Mouse (Mus musculus) CH12.LX (cell line): ENCODE results near the gene Rph3al. TPM values are rescaled to one million over a fixed set of nuclear protein-coding genes. Genes with fewer than 3 reads are reported as not detected.

Experiments
- DNase-seq: peaks from one replicate; pipeline ENCODE4 v3.0.0-alpha.2; 2013; ENCODE audit errors: extremely low read depth
- H3K27ac ChIP-seq: 2 replicates; pipeline ENCODE4 v1.5.1; 2012; ENCODE audit warnings: low read depth, mild to moderate bottlenecking, control low read depth, moderate library complexity; ENCODE audit not compliant: insufficient read depth
- H3K27me3 ChIP-seq: replicated peaks from 2 replicates; pipeline ENCODE3; 2012; ENCODE audit warnings: inconsistent platforms
- H3K36me3 ChIP-seq, 2 experiments: replicated peaks in 1 of 2; 2 replicates each; pipeline versions ENCODE3 to v1.6.1; 2012; ENCODE audit warnings: inconsistent platforms in 1 of 2, low read length in 1 of 2, mild to moderate bottlenecking in 1 of 2, mixed read lengths in 1 of 2, moderate library complexity in 1 of 2; ENCODE audit not compliant: control insufficient read depth in 1 of 2, insufficient read depth in 1 of 2
- H3K4me1 ChIP-seq, 2 experiments: 2 replicates each; pipeline ENCODE4 v1.6.1; 2012; ENCODE audit warnings: inconsistent platforms in 1 of 2, moderate library complexity in 1 of 2; ENCODE audit not compliant: insufficient read depth in 2 of 2, control insufficient read depth in 1 of 2
- H3K4me2 ChIP-seq: 2 replicates; pipeline ENCODE4 v1.6.1; 2012; ENCODE audit warnings: low read depth, mild to moderate bottlenecking, control low read depth; ENCODE audit not compliant: poor library complexity, insufficient read depth, severe bottlenecking
- H3K4me3 ChIP-seq, 3 experiments: fragments of 150-350 bp in 1 of 3; sonication (generic) in 1 of 3; replicated peaks in 1 of 3; 2 replicates each; pipeline versions ENCODE3 to v1.5.1; 2011 to 2012; ENCODE audit warnings: low read depth in 2 of 3, low read length in 2 of 3, mild to moderate bottlenecking in 2 of 3, moderate library complexity in 2 of 3, control low read depth in 1 of 3, improper control_type of control experiment in 1 of 3, inconsistent platforms in 1 of 3, mixed read lengths in 1 of 3; ENCODE audit not compliant: poor library complexity in 1 of 3
- H3K79me2 ChIP-seq: replicated peaks from 2 replicates; pipeline ENCODE4 v1.6.1; 2012; ENCODE audit warnings: mild to moderate bottlenecking, moderate library complexity; ENCODE audit not compliant: control insufficient read depth, poor library complexity, insufficient read depth, severe bottlenecking; ENCODE audit errors: extremely low read depth
- H3K9ac ChIP-seq: 2 replicates; pipeline ENCODE4 v1.6.1; 2012; ENCODE audit warnings: low read depth, mild to moderate bottlenecking, control low read depth, moderate library complexity; ENCODE audit not compliant: insufficient read depth
- H3K9me3 ChIP-seq: replicated peaks from 2 replicates; pipeline ENCODE3; 2012; ENCODE audit warnings: low read length, inconsistent platforms, mixed read lengths
- CHD2 ChIP-seq: IDR thresholded peaks from 2 replicates; pipeline ENCODE4 v1.6.1; 2011; ENCODE audit warnings: low read length, improper control_type of control experiment
- CTCF ChIP-seq, 2 experiments: IDR thresholded peaks in 1 of 2; conservative IDR thresholded peaks in 1 of 2; 2 replicates each; pipeline ENCODE4 v1.5.1; 2011 to 2012; ENCODE audit warnings: low read depth in 2 of 2, low read length in 2 of 2, improper control_type of control experiment in 1 of 2, inconsistent platforms in 1 of 2, mild to moderate bottlenecking in 1 of 2, moderate library complexity in 1 of 2
- ELF1 ChIP-seq: IDR thresholded peaks from 2 replicates; pipeline ENCODE4 v1.6.1; 2014; ENCODE audit warnings: low read depth, mild to moderate bottlenecking, inconsistent platforms, low read length, improper control_type of control experiment
- GABPA ChIP-seq: IDR thresholded peaks from 2 replicates; pipeline ENCODE4 v1.6.1; 2012; ENCODE audit warnings: low read depth, low read length, improper control_type of control experiment, inconsistent platforms; ENCODE audit not compliant: insufficient replicate concordance
- HCFC1 ChIP-seq: IDR thresholded peaks from 2 replicates; pipeline ENCODE4 v1.6.1; 2012; ENCODE audit warnings: low read depth, mild to moderate bottlenecking, inconsistent platforms, low read length, improper control_type of control experiment
- MAFK ChIP-seq: IDR thresholded peaks from 2 replicates; pipeline ENCODE4 v1.6.1; 2011; ENCODE audit warnings: low read length, improper control_type of control experiment; ENCODE audit not compliant: insufficient replicate concordance
- MAX ChIP-seq: IDR thresholded peaks from 2 replicates; pipeline ENCODE4 v1.6.1; 2011; ENCODE audit warnings: low read length, improper control_type of control experiment
- MEF2A ChIP-seq: IDR thresholded peaks from 2 replicates; pipeline ENCODE4 v1.6.1; 2014; ENCODE audit warnings: low read depth, mild to moderate bottlenecking, inconsistent platforms, low read length, improper control_type of control experiment, borderline replicate concordance
- MYC ChIP-seq: IDR thresholded peaks from 2 replicates; pipeline ENCODE4 v1.6.1; 2011; ENCODE audit warnings: low read depth, mild to moderate bottlenecking, improper control_type of control experiment, low read length
- TBP ChIP-seq: conservative IDR thresholded peaks from 2 replicates; pipeline ENCODE4 v1.6.1; 2011; ENCODE audit warnings: low read depth, low read length, improper control_type of control experiment
- TCF12 ChIP-seq: IDR thresholded peaks from 2 replicates; pipeline ENCODE4 v1.6.1; 2014; ENCODE audit warnings: low read depth, mild to moderate bottlenecking, inconsistent platforms, low read length, improper control_type of control experiment
- ZKSCAN1 ChIP-seq: IDR thresholded peaks from 2 replicates; pipeline ENCODE4 v1.6.1; 2012; ENCODE audit warnings: low read depth, inconsistent platforms, low read length, improper control_type of control experiment, borderline replicate concordance
- ZMIZ1 ChIP-seq: IDR thresholded peaks from 2 replicates; pipeline ENCODE4 v1.6.1; 2012; ENCODE audit warnings: low read depth, mild to moderate bottlenecking, inconsistent platforms, low read length, improper control_type of control experiment
- ZNF384 ChIP-seq: IDR thresholded peaks from 2 replicates; pipeline ENCODE4 v1.6.1; 2012; ENCODE audit warnings: low read depth, low read length, improper control_type of control experiment, inconsistent platforms
- dilution Hi-C: fragments of 300-500 bp; cut with MboI; formaldehyde crosslinking; loops from 2 replicates; pipeline ENCODE4 v1.14.3; 2020; ENCODE audit warnings: low sequenced_read_pairs; ENCODE audit not compliant: extremely low pct_unique_long_range_greater_than_20kb, extremely low pct_ligation_motif_present
- in situ Hi-C: fragments of 300-500 bp; cut with MboI; formaldehyde crosslinking; loops from 3 replicates; pipeline ENCODE4 v1.14.3; 2019; ENCODE audit warnings: low sequenced_read_pairs, low pct_ligation_motif_present, low pct_unique_long_range_greater_than_20kb, mixed read lengths
- polyA plus RNA-seq: library from polyadenylated mRNA; unstranded; fragments of >175 nt; gene quantifications from 2 replicates; pipeline ENCODE4 v1.2.1, GENCODE M21; 2012; ENCODE audit warnings: low read depth; ENCODE audit not compliant: insufficient read length
- total RNA-seq, 2 experiments: library from RNA; depleted of rRNA; stranded (reverse); fragments of 300-350 nt in 1 of 2; fragments of >200 nt in 1 of 2; gene quantifications; 2 replicates each; pipeline ENCODE4 v1.2.3; 2012 to 2014

The Rph3al gene
- total and polyA plus RNA-seq, 3 experiments, result 0.34 to 0.39 TPM; not detected in 1

DNA sequence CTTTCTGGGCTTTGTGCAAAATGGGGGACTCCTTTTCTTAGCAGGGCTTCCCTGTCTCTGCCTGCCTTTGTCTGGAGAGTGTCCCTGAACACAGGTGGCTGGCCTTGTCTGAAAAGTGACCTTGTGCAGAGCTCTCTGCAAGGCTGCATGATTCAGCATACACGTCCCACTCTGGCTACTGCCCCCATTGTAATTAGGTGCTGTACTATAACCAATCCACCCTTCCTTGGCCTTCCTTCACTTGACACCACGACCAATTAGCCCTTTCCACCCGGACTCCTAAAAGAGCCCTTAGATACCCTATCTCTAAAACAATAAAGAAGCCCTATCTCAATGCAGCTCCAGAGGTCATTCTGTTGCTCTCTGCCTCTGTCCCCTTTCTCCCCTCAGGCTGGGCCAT is 10.6 kb upstream of the Rph3al start:
- H3K27ac ChIP-seq, result no peak overlapping the region
- no peak for TF ChIP-seq MAX
- no peak for TF ChIP-seq MEF2A
- TF ChIP-seq ZMIZ1, result no peak
- TF ChIP-seq GABPA, result no peak
- no peak for TF ChIP-seq ZKSCAN1
- dilution Hi-C loops, result no loop called here
- H3K9me3 ChIP-seq, result no peaks in the 10 kb centered on the region
- H3K4me1 ChIP-seq, result peaks cover 0 to 6% of the 10 kb centered on the region in 2 experiments; a peak in 1 of 4 replicates
- no peak for DNase-seq
- no peaks in the 10 kb centered on the region for H3K36me3 ChIP-seq
- no peak overlapping the region for H3K9ac ChIP-seq
- in situ Hi-C loops, result no loop called here
- no peak overlapping the region for H3K4me2 ChIP-seq
- peaks cover 5% of the 10 kb centered on the region for H3K27me3 ChIP-seq
- no peaks in the 10 kb centered on the region for H3K79me2 ChIP-seq
- no peak overlapping the region for H3K4me3 ChIP-seq

DNA sequence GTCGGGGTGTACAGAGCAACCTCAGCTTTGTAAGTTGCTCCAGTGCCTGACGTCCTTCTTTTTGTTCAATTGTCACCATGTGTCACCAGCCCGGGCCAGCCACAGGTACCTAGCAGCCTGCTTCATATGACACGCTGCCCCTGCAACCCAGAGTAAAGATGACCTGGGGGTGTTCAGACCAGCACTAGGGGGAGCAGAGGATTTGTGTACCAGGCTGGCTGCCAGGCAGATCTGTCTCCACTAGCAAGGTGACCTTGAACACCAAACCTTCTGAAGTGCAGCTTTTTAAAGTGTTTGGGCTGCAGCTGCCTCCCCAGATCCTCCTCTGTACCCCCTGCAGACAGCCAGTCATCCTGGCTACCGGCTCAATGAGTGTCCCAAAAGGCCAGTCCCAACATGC is 9.0 kb upstream of the Rph3al start:
- DNase-seq, result no peak
- no peak overlapping the region for H3K4me2 ChIP-seq
- H3K4me1 ChIP-seq, result peaks cover 0 to 6% of the 10 kb centered on the region in 2 experiments; a peak in 1 of 4 replicates
- H3K9me3 ChIP-seq, result peaks cover 11% of the 10 kb centered on the region
- H3K79me2 ChIP-seq, result no peaks in the 10 kb centered on the region
- H3K4me3 ChIP-seq, result no peak overlapping the region
- no peaks in the 10 kb centered on the region for H3K36me3 ChIP-seq
- no peak overlapping the region for H3K9ac ChIP-seq
- peaks cover 8% of the 10 kb centered on the region for H3K27me3 ChIP-seq
- dilution Hi-C loops, result no loop called here
- in situ Hi-C loops, result no loop called here
- TF ChIP-seq CTCF (conservative IDR thresholded peaks at IDR 0.05 in 1 of 2, IDR thresholded peaks at IDR 0.05 in 1 of 2; ENCODE audit: low read depth in 2 of 2, low read length in 2 of 2), result peak in 1 of 2 experiments; percentile 8; a peak in 1 of 4 replicates
- TF ChIP-seq MYC, result no peak
- no peak overlapping the region for H3K27ac ChIP-seq

DNA sequence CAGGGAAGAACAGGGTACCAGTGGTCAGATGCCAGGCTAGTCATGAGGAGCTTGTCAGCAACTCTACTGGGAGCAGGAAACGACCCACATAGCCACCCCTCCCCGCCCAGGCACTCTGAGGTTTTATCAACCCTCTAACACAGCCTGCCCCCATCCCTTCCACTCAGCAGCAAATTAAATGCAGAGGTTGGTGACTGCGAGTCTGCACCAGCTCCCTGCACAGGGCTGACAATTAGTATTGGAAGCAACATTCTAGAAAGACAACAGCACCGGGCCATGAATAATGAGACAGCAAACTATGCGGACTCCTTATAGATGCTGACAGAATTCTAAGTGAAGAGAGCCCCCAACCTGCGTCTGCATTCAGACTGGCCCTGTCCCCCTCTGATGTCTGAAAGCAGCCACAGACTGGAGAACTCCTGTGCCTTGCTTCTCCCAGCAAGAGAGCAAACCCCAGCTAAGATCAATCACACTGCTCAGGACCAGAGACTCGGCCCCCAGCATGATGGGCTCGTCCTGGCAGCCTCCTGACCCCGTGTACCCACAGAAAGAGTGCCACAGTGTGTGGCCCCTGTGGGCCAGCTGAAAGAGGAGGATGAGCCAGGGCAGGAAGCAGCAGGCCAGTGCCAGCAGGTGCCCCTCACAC is 7.7 kb upstream of the Rph3al start:
- Histone ChIP-seq H3K36me3 (no peaks in the 10 kb centered on the region), H3K79me2 (no peaks in the 10 kb centered on the region), H3K9ac (no peak overlapping the region), H3K27ac (no peak overlapping the region), H3K4me2 (no peak overlapping the region), H3K4me1 (no peaks in the 10 kb centered on the region), H3K4me3 (no peak overlapping the region), H3K9me3 (peaks cover 11% of the 10 kb centered on the region), H3K27me3 (peaks cover 11% of the 10 kb centered on the region)
- no peak for DNase-seq
- dilution Hi-C loops, result no loop called here
- in situ Hi-C loops, result no loop called here
- TF ChIP-seq MAFK (no peak), TBP (no peak), MAX (no peak), TCF12 (no peak), HCFC1 (no peak), MYC (no peak), ELF1 (no peak), ZNF384 (no peak), CHD2 (no peak)
